Mouse (Mus musculus) forebrain, embryonic 11.5 days (tissue): ENCODE results near the gene Me3. TPM values are rescaled to one million over a fixed set of nuclear protein-coding genes. Genes with fewer than 3 reads are reported as not detected.
A peak's percentile ranks its signal among the peaks of the same experiment; 100 is the strongest.

ENCODE experiments used
- ATAC-seq: fragments of 200-750 bp; cut with Nextera tagmentation; replicated peaks from 2 replicates; pipeline ENCODE4 v1.8.0; 2017; ENCODE audit warnings: moderate TSS enrichment; ENCODE audit not compliant: low FRiP score
- DNase-seq: peaks from one replicate; pipeline ENCODE4 v3.0.0-alpha.2; 2017; ENCODE audit warnings: low spot score
- H3K27ac ChIP-seq: fragments of 300-500 bp; sonication (generic); 2 replicates; pipeline ENCODE4 v1.5.1; 2014; ENCODE audit warnings: low read depth, low read length
- H3K27me3 ChIP-seq: fragments of 300-500 bp; sonication (generic); 2 replicates; pipeline ENCODE4 v1.6.1; 2014; ENCODE audit warnings: mild to moderate bottlenecking, low read length, mixed read lengths; ENCODE audit not compliant: control insufficient read depth, insufficient read depth
- H3K36me3 ChIP-seq: fragments of 300-500 bp; sonication (generic); 2 replicates; pipeline ENCODE4 v1.6.1; 2014; ENCODE audit warnings: mild to moderate bottlenecking, low read length, moderate library complexity, mixed read lengths; ENCODE audit not compliant: control insufficient read depth, insufficient read depth
- H3K4me1 ChIP-seq: fragments of 300-500 bp; sonication (generic); replicated peaks from 2 replicates; pipeline ENCODE4 v1.6.1; 2014; ENCODE audit warnings: low read length, mixed read lengths; ENCODE audit not compliant: control insufficient read depth, insufficient read depth
- H3K4me2 ChIP-seq: fragments of 300-500 bp; sonication (generic); 2 replicates; pipeline ENCODE4 v1.6.1; 2014; ENCODE audit warnings: low read depth, mild to moderate bottlenecking, low read length, moderate library complexity, mixed read lengths; ENCODE audit not compliant: severe bottlenecking
- H3K4me3 ChIP-seq: fragments of 300-500 bp; sonication (generic); 2 replicates; pipeline ENCODE4 v1.5.1; 2014; ENCODE audit warnings: low read depth, low read length
- H3K9ac ChIP-seq: fragments of 300-500 bp; sonication (generic); 2 replicates; pipeline ENCODE4 v1.6.1; 2014; ENCODE audit warnings: low read length
- H3K9me3 ChIP-seq: fragments of 300-500 bp; sonication (generic); 2 replicates; pipeline ENCODE4 v1.6.1; 2016; ENCODE audit warnings: low read length, mixed read lengths; ENCODE audit not compliant: control insufficient read depth
- WGBS: fragments of 180-500 bp; shearing (Covaris S2); extraction: QIAGEN DNeasy Blood & Tissue Kit; methylation state at CpG from one replicate; pipeline ENCODE4 v1.1.7; 2014; 5-methylcytosine and 5-hydroxymethylcytosine counted together
- polyA plus RNA-seq: library from polyadenylated mRNA; unstranded; fragments of >200 nt; fragmentation: Nextera tagmentation; extraction: Ambion mirVana; gene quantifications from 2 replicates; pipeline ENCODE4 v1.2.1, GENCODE M21; 2014

Gene Me3
- polyA plus RNA-seq, 1 experiment from 2014 or later: 0.90 TPM

DNA sequence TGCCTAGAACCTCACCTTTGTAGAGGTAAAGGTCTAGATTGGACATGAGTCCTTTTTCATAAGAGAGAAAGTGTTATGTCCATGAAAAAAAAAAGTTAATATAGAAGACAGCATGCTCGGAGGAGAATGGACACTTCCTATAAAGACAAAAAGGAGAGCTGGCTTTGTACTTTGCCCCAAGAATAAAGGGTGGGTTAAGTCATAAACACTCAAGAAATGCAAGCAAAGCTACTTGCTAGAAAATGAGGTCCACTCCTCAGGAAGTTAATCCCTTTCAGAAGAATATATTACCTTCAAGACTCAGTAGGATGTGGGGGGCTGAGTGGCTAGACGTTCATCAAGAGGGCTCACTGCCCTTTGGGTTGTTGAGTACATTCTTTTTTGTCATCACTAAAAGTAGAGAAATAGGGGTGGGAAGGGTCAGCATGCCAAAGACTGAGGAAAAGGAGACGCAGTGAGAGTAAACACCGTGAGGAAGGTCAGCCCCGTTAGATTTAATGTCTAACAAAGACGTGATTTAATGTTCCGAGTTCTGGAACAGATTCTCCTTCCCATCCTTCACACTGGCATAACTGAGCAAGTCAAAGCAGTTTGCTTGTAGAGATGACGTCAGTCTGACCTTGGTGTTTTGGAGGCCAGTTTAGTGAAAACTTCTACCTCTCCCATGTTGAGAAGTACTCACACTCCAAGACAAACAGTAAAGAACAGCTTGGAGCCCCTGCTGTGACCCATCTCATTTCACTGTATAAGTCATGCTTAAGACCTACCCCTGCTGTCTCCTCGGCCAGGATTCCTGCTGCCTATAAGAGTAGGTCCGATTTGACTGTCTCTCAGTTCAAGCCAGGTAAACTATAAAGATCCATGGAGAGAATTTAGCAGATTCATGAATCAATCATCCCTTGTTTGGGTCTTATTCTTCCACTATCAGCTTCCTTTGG lies 220.2 kb downstream of the Me3 start:
- Histone ChIP-seq H3K4me3 (no peak overlapping the region), H3K27me3 (no peaks in the 10 kb centered on the region), H3K27ac (no peak overlapping the region), H3K9me3 (no peaks in the 10 kb centered on the region), H3K4me1 (peaks cover 2% of the 10 kb centered on the region; the same call in 1 of the 2 replicates), H3K4me2 (no peak overlapping the region), H3K36me3 (no peaks in the 10 kb centered on the region), H3K9ac (no peak overlapping the region)
- 77% methylated on average over 10 of the region's 10 CpGs for WGBS
- ATAC-seq: no peak
- no peak for DNase-seq

- Histone ChIP-seq H3K4me1 (peaks cover 2% of the 10 kb centered on the region; the same call in 1 of the 2 replicates), H3K9ac (no peak overlapping the region), H3K4me2 (no peak overlapping the region), H3K27me3 (no peaks in the 10 kb centered on the region), H3K4me3 (no peak overlapping the region), H3K27ac (no peak overlapping the region), H3K36me3 (no peaks in the 10 kb centered on the region), H3K9me3 (no peaks in the 10 kb centered on the region)
- WGBS: 91% methylated on average over 5 of the region's 5 CpGs
- ATAC-seq (no peak), DNase-seq (no peak)
Observed at GRCm38 (mm10) chr7:89853131-89853530, 220.9 kb downstream of the Me3 start.

GRCm38 (mm10) chr7:89855196-89855595 lies 223.0 kb downstream of the Me3 start:
- DNase-seq: no peak
- H3K4me1 ChIP-seq: peaks cover 2% of the 10 kb centered on the region; the same call in 1 of the 2 replicates
- no peak for ATAC-seq
- H3K27me3 ChIP-seq: no peaks in the 10 kb centered on the region
- H3K9ac ChIP-seq: no peak overlapping the region
- no peaks in the 10 kb centered on the region for H3K36me3 ChIP-seq
- no peaks in the 10 kb centered on the region for H3K9me3 ChIP-seq
- WGBS: 87% methylated on average over 1 of the region's 1 CpGs
- H3K4me3 ChIP-seq: no peak overlapping the region
- no peak overlapping the region for H3K27ac ChIP-seq
- no peak overlapping the region for H3K4me2 ChIP-seq

DNA sequence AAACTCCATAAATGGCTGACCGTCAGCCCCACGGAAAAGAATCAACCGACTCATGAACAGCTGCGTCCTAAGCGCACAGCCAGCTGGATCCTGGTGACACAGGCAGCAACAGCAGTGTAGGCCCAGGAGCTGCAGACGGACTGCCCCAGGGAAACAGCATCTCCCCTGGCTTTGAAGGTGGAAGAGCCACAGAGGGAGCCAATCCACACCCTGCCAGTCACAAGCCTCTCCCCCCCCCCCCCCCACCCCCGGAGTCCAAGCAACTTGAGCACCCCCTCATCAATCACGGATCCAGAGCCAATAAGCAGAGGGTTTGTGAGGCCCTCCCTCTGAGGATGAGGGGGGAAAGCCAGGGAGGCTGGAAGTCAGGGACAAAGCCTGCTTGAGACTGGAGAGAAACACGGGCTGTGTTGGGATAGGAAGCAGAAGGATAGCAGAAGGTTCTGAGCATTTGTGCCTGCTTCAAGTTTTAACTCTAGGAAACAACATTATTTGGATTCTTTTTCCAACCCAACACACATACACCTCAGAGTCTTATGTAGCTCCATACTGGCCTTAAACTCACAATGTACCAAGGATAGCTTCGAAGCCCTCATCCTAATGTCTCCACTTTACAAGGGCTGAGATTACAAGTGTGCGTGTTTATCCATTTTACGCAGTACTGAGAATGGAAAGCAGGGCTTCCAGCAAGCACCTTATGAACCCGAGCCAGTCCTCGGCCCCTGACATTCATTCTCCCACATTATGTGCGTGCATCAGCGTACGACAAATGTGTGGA lies 224.4 kb downstream of the Me3 start:
- Histone ChIP-seq H3K9me3 (no peaks in the 10 kb centered on the region), H3K27ac (no peak overlapping the region), H3K27me3 (no peaks in the 10 kb centered on the region), H3K36me3 (no peaks in the 10 kb centered on the region), H3K4me1 (peaks cover 2% of the 10 kb centered on the region; the same call in 1 of the 2 replicates), H3K4me2 (no peak overlapping the region), H3K9ac (no peak overlapping the region), H3K4me3 (no peak overlapping the region)
- ATAC-seq: peak; percentile 79
- peak; percentile 61 for DNase-seq
- 55% methylated on average over 16 of the region's 17 CpGs for WGBS

DNA sequence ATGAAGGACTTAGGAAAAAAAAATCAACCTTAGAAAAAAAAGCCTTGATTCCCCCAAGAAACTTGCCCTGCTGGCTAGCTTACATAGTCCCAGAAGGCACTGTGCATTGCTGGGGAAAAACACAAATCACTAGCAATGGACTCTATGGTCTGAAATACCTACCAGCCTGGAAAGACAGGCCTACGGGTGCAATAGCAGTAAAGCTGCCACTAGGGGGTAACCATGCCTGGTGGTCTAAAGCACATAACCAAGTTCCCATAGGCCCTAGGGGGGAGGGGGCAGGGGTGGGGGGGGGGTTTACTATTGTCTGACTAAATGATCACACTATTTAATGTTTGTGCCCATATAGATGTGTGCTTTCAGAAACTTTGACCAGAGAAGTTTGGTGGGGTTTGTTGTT lies 232.6 kb downstream of the Me3 start:
- Histone ChIP-seq H3K36me3 (no peaks in the 10 kb centered on the region), H3K9me3 (no peaks in the 10 kb centered on the region), H3K4me2 (no peak overlapping the region), H3K4me3 (no peak overlapping the region), H3K9ac (no peak overlapping the region), H3K27me3 (no peaks in the 10 kb centered on the region), H3K4me1 (no peaks in the 10 kb centered on the region), H3K27ac (no peak overlapping the region)
- no peak for ATAC-seq
- WGBS: 82% methylated on average over 1 of the region's 1 CpGs
- DNase-seq: no peak

DNA sequence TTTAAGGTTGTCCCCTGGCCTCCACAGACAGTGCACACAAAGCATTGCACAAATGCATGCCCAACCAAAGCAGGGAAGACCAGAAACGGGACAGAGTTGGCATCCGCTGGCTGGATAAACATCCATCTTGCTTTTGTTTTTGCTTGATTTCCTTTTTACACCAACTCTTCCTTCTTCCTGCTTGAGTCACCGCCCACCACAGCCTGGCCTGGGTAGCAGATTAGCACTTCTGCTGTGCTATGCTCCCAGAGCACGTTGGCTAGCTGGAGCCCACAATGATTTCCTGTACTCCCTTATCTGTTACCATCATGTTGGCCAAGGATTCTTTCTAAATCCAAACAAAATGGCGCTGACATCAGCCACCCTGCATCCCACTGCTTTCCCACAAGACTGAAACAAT lies 235.0 kb downstream of the Me3 start:
- no peak for ATAC-seq
- Histone ChIP-seq H3K9me3 (no peaks in the 10 kb centered on the region), H3K4me2 (no peak overlapping the region), H3K27ac (no peak overlapping the region), H3K27me3 (no peaks in the 10 kb centered on the region), H3K9ac (no peak overlapping the region), H3K36me3 (no peaks in the 10 kb centered on the region), H3K4me3 (no peak overlapping the region), H3K4me1 (no peaks in the 10 kb centered on the region)
- no peak for DNase-seq
- WGBS: 77% methylated on average over 5 of the region's 5 CpGs

- no peak for ATAC-seq
- H3K4me2 ChIP-seq: no peak overlapping the region
- 90% methylated on average over 1 of the region's 1 CpGs for WGBS
- H3K27me3 ChIP-seq: no peaks in the 10 kb centered on the region
- H3K9me3 ChIP-seq: no peaks in the 10 kb centered on the region
- H3K36me3 ChIP-seq: no peaks in the 10 kb centered on the region
- H3K4me1 ChIP-seq: no peaks in the 10 kb centered on the region
- H3K4me3 ChIP-seq: no peak overlapping the region
- no peak overlapping the region for H3K27ac ChIP-seq
- DNase-seq: no peak
- no peak overlapping the region for H3K9ac ChIP-seq
Observed at GRCm38 (mm10) chr7:89879686-89880085, 247.5 kb downstream of the Me3 start.

- no peak overlapping the region for H3K4me2 ChIP-seq
- no peak overlapping the region for H3K27ac ChIP-seq
- no peaks in the 10 kb centered on the region for H3K27me3 ChIP-seq
- 77% methylated on average over 3 of the region's 3 CpGs for WGBS
- no peak overlapping the region for H3K4me3 ChIP-seq
- H3K9ac ChIP-seq: no peak overlapping the region
- ATAC-seq (no peak), DNase-seq (no peak)
- no peaks in the 10 kb centered on the region for H3K9me3 ChIP-seq
- no peaks in the 10 kb centered on the region for H3K36me3 ChIP-seq
- H3K4me1 ChIP-seq: no peaks in the 10 kb centered on the region
Observed at GRCm38 (mm10) chr7:89884551-89884950, 252.4 kb downstream of the Me3 start.
